Mouse (Mus musculus) myocyte (in vitro differentiated cells): ENCODE results near the gene Acot3.

ENCODE experiments used
- E2F4 ChIP-seq: IDR thresholded peaks from one replicate; pipeline ENCODE4 v1.6.1; 2011; ENCODE audit warnings: mild to moderate bottlenecking, control low read depth, moderate library complexity; ENCODE audit not compliant: insufficient read depth
- MAX ChIP-seq: IDR thresholded peaks from one replicate; pipeline ENCODE4 v1.6.1; 2011; ENCODE audit warnings: low read depth, mild to moderate bottlenecking, control low read depth
- MYOD1 ChIP-seq, 3 experiments: IDR thresholded peaks; one replicate each; pipeline ENCODE4 v1.6.1; 2011; ENCODE audit warnings: control low read depth in 2 of 3, low read depth in 2 of 3, mild to moderate bottlenecking in 2 of 3, moderate library complexity in 1 of 3; ENCODE audit not compliant: insufficient read length in 2 of 3, control insufficient read depth in 1 of 3
- POLR2A ChIP-seq: IDR thresholded peaks from one replicate; pipeline ENCODE4 v1.6.1; 2011; ENCODE audit warnings: low read depth, mild to moderate bottlenecking, control low read depth, moderate library complexity; ENCODE audit not compliant: insufficient read length
- POLR2AphosphoS2 ChIP-seq: IDR thresholded peaks from one replicate; pipeline ENCODE4 v1.6.1; 2011; ENCODE audit warnings: low read depth, control low read depth; ENCODE audit not compliant: insufficient read length
- TCF12 ChIP-seq: IDR thresholded peaks from one replicate; pipeline ENCODE4 v1.6.1; 2011; ENCODE audit warnings: mild to moderate bottlenecking, control low read depth; ENCODE audit not compliant: poor library complexity, insufficient read depth, severe bottlenecking

- TF ChIP-seq POLR2A = no peak
- no peak for TF ChIP-seq E2F4
- no peak for TF ChIP-seq POLR2AphosphoS2
- no peak for TF ChIP-seq TCF12
- TF ChIP-seq MYOD1 (IDR thresholded peaks at IDR 0.05; ENCODE audit: control insufficient read depth in 1 of 3, insufficient read length in 2 of 3, low read depth in 2 of 3) = no peak
- TF ChIP-seq MAX = no peak
Observed at GRCm38 (mm10) chr12:84042248-84042647, 9.7 kb upstream of the Acot3 start.
